Mouse (Mus musculus) heart, postnatal 10 days (tissue): ENCODE measurements around the gene Pak1. TPM values are rescaled to one million over a fixed set of nuclear protein-coding genes. Genes with fewer than 3 reads are reported as not detected.

Experiments used
- DNase-seq, 2 experiments: peaks; one replicate each; pipeline ENCODE4 v3.0.0; 2021
- intact Hi-C: fragments of 180-260 bp; cut with DNase I; formaldehyde crosslinking; loops from one replicate; pipeline ENCODE4 v1.15.1; 2025
- total RNA-seq, 2 experiments: library from RNA; stranded (reverse); gene quantifications; 2 replicates each; pipeline ENCODE4 v1.2.3; 2021

The Pak1 gene
- total RNA-seq, 2 experiments from 2014 or later = 0.72 to 1.8 TPM

- DNase-seq = peak in 1 of 2 experiments; percentile 19
- intact Hi-C loops = no loop called here
These were observed 13.0 kb upstream of the Pak1 start for GRCm38 (mm10) chr7:97775380-97775779.

GRCm38 (mm10) chr7:97775923-97776322 lies 12.4 kb upstream of the Pak1 start:
- DNase-seq = no peak
- intact Hi-C loops = no loop called here

- no peak for DNase-seq
- intact Hi-C loops = no loop called here
These were observed 11.2 kb upstream of the Pak1 start for GRCm38 (mm10) chr7:97777191-97777590.

- no peak for DNase-seq
- intact Hi-C loops = no loop called here
These were observed 8.1 kb upstream of the Pak1 start for GRCm38 (mm10) chr7:97780222-97780621.

- intact Hi-C loops = no loop called here
- DNase-seq = no peak
These were observed 7.5 kb upstream of the Pak1 start for GRCm38 (mm10) chr7:97780815-97781214.

GRCm38 (mm10) chr7:97781496-97781895 lies 6.8 kb upstream of the Pak1 start:
- no peak for DNase-seq
- intact Hi-C loops = no loop called here

- no peak for DNase-seq
- intact Hi-C loops = no loop called here
These were observed 4.8 kb upstream of the Pak1 start for GRCm38 (mm10) chr7:97783523-97783922.

- intact Hi-C loops = no loop called here
- peak in 1 of 2 experiments; percentile 19 for DNase-seq
These were observed 535 bp downstream of the Pak1 start for GRCm38 (mm10) chr7:97788669-97789483.

GRCm38 (mm10) chr7:97790272-97790671 lies 1.9 kb downstream of the Pak1 start:
- intact Hi-C loops = no loop called here
- DNase-seq = no peak

- no peak for DNase-seq
- intact Hi-C loops = no loop called here
These were observed 4.0 kb downstream of the Pak1 start for GRCm38 (mm10) chr7:97792324-97792723.

- intact Hi-C loops = no loop called here
- no peak for DNase-seq
These were observed 14.8 kb downstream of the Pak1 start for GRCm38 (mm10) chr7:97803116-97803515.

GRCm38 (mm10) chr7:97804245-97805066 lies 16.1 kb downstream of the Pak1 start:
- intact Hi-C loops = no loop called here
- no peak for DNase-seq

- DNase-seq = no peak
- intact Hi-C loops = no loop called here
These were observed 16.7 kb downstream of the Pak1 start for GRCm38 (mm10) chr7:97805067-97805365.

GRCm38 (mm10) chr7:97809307-97809706 lies 21.0 kb downstream of the Pak1 start:
- no peak for DNase-seq
- intact Hi-C loops = no loop called here

- no peak for DNase-seq
- intact Hi-C loops = no loop called here
These were observed 33.5 kb downstream of the Pak1 start for GRCm38 (mm10) chr7:97821875-97822274.

- intact Hi-C loops = no loop called here
- DNase-seq = no peak
These were observed 40.8 kb downstream of the Pak1 start for GRCm38 (mm10) chr7:97829091-97829490.

- intact Hi-C loops = no loop called here
- DNase-seq = no peak
These were observed 42.4 kb downstream of the Pak1 start for GRCm38 (mm10) chr7:97830739-97831138.

- intact Hi-C loops = no loop called here
- DNase-seq = no peak
These were observed 44.6 kb downstream of the Pak1 start for GRCm38 (mm10) chr7:97832987-97833386.

- DNase-seq = no peak
- intact Hi-C loops = no loop called here
These were observed 50.2 kb downstream of the Pak1 start for GRCm38 (mm10) chr7:97838574-97838973.

GRCm38 (mm10) chr7:97841311-97841710 lies 53.0 kb downstream of the Pak1 start:
- intact Hi-C loops = loop anchor here (5.0 kb wide), 1 partner anchor 136 kb away; no protein-coding TSS in a partner anchor
- DNase-seq = no peak

GRCm38 (mm10) chr7:97842332-97842731 lies 54.0 kb downstream of the Pak1 start:
- intact Hi-C loops = loop anchor here (5.0 kb wide), 1 partner anchor 135 kb away; no protein-coding TSS in a partner anchor

More at GRCm38 (mm10) chr7:97842332-97842731, 54.0 kb downstream of the Pak1 start:
- DNase-seq = no peak
